Mouse (Mus musculus): Measurements from ENCODE around the gene A530032D15Rik. TPM values are rescaled to one million over a fixed set of nuclear protein-coding genes. Genes with fewer than 3 reads are reported as not detected.
"Not testable (repeated sequence)": the region's sequence is repeated elsewhere in the genome, so short reads cannot be mapped to it uniquely, and the experiment has no call there.

The A530032D15Rik gene
- polyA plus RNA-seq, 1 experiment from 2014 or later: not detected

- H3K9ac ChIP-seq; H3K4me2 ChIP-seq; H3K36me3 ChIP-seq; H3K4me3 ChIP-seq (replicated peaks); H3K4me1 ChIP-seq; ATAC-seq (ENCODE audit: insufficient read depth, low FRiP score, low read depth); H3K9me3 ChIP-seq; H3K27me3 ChIP-seq (replicated peaks); H3K27ac ChIP-seq: not testable (repeated sequence)
- WGBS: 74% methylated on average over 4 of the region's 4 CpGs
These were observed 4.3 kb downstream of the A530032D15Rik start for GRCm38 (mm10) chr1:85105336-85105735.

GRCm38 (mm10) chr1:85101754-85102153, 7.9 kb downstream of the A530032D15Rik start:
- not testable (repeated sequence) for ATAC-seq (ENCODE audit: insufficient read depth, low FRiP score, low read depth); H3K27me3 ChIP-seq (replicated peaks); H3K36me3 ChIP-seq; H3K4me3 ChIP-seq (replicated peaks); H3K9ac ChIP-seq; H3K9me3 ChIP-seq; H3K4me2 ChIP-seq; H3K27ac ChIP-seq; H3K4me1 ChIP-seq
- WGBS: 78% methylated on average over 4 of the region's 4 CpGs

DNA sequence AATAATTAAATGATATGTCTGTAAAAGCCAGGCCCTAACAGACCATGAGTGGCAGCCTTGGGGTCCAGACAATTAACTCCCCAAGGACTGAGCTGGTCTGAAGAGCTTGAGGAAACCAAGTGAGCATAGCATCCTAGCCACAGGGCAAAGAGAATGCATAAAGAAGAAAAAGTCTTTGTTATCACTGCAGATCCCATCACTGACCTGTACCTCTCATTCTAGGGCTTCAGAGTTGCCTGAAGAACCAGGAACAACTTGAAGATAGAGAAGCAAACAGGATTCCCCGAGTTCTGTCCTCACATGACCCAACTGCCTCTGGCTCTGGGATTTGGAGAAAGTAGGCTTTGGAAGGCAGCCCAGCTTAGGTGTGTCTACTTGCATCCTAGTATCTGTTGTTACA, 9.8 kb downstream of the A530032D15Rik start, which contains the start of gene Gm10553:
Gm10553 (plus strand) TSS at position 301 of the 400 bp plus-strand sequence.
- H3K4me2 ChIP-seq; H3K9me3 ChIP-seq; H3K9ac ChIP-seq; H3K4me3 ChIP-seq (replicated peaks); H3K36me3 ChIP-seq; H3K4me1 ChIP-seq; H3K27ac ChIP-seq; ATAC-seq (ENCODE audit: insufficient read depth, low FRiP score, low read depth); H3K27me3 ChIP-seq (replicated peaks): not testable (repeated sequence)
- WGBS: 67% methylated on average over 1 of the region's 1 CpGs

DNA sequence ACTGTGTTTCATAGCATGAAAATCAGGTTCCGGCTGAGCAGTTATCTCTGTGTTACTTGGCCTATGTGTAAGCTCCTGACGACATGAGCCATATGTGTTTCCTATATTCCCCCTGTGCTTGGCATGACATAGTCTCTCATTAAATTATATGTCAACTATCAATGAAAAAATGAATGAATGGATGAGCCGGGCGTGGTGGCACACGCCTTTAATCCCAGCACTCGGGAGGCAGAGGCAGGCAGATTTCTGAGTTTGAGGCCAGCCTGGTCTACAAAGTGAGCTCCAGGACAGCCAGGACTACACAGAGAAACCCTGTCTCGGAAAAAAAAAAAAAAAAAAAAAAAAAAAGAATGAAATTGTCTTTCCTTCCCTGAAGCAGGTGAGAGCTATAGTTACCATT, 10.6 kb downstream of the A530032D15Rik start:
- WGBS: 72% methylated on average over 7 of the region's 7 CpGs
- ATAC-seq (ENCODE audit: insufficient read depth, low FRiP score, low read depth); H3K9ac ChIP-seq; H3K4me1 ChIP-seq; H3K27ac ChIP-seq; H3K27me3 ChIP-seq (replicated peaks); H3K36me3 ChIP-seq; H3K9me3 ChIP-seq; H3K4me3 ChIP-seq (replicated peaks); H3K4me2 ChIP-seq: not testable (repeated sequence)

GRCm38 (mm10) chr1:85093011-85093572, 16.6 kb downstream of the A530032D15Rik start:
- not testable (repeated sequence) for H3K4me2 ChIP-seq; H3K27me3 ChIP-seq (replicated peaks); H3K4me1 ChIP-seq; ATAC-seq (ENCODE audit: insufficient read depth, low FRiP score, low read depth); H3K36me3 ChIP-seq; H3K9me3 ChIP-seq; H3K4me3 ChIP-seq (replicated peaks); H3K9ac ChIP-seq; H3K27ac ChIP-seq
- 82% methylated on average over 7 of the region's 7 CpGs for WGBS

GRCm38 (mm10) chr1:85092169-85092568, 17.5 kb downstream of the A530032D15Rik start:
- ATAC-seq (ENCODE audit: insufficient read depth, low FRiP score, low read depth); H3K4me2 ChIP-seq; H3K4me1 ChIP-seq; H3K36me3 ChIP-seq; H3K9me3 ChIP-seq; H3K27me3 ChIP-seq (replicated peaks); H3K4me3 ChIP-seq (replicated peaks); H3K9ac ChIP-seq; H3K27ac ChIP-seq: not testable (repeated sequence)
- 44% methylated on average over 1 of the region's 3 CpGs for WGBS

DNA sequence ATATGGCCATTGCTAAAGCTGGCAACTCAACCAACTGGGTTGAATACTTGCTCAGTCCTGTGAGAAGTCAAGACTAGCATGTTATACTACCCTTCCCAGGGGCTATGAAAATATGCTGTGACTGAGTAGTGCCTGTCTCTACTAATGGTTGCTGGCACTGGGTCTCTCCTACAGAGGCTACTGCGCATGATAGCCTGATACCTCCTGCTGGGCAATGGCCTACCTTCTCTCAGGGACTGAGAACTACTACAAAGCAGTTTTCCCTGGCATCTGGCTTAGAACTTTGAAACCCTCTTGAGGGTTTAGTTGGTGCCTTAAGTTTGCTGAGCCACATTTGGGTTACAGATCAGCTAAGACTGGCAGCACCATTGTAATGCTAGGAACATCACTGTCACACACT, 23.4 kb downstream of the A530032D15Rik start:
- not testable (repeated sequence) for ATAC-seq (ENCODE audit: insufficient read depth, low FRiP score, low read depth); H3K36me3 ChIP-seq; H3K27me3 ChIP-seq (replicated peaks); H3K9me3 ChIP-seq; H3K9ac ChIP-seq; H3K4me1 ChIP-seq; H3K4me2 ChIP-seq; H3K4me3 ChIP-seq (replicated peaks); H3K27ac ChIP-seq
- WGBS: 57% methylated on average over 1 of the region's 1 CpGs

- WGBS: 61% methylated on average over 3 of the region's 3 CpGs
- ATAC-seq (ENCODE audit: insufficient read depth, low FRiP score, low read depth); H3K36me3 ChIP-seq; H3K27me3 ChIP-seq (replicated peaks); H3K9me3 ChIP-seq; H3K4me2 ChIP-seq; H3K4me3 ChIP-seq (replicated peaks); H3K4me1 ChIP-seq; H3K27ac ChIP-seq; H3K9ac ChIP-seq: not testable (repeated sequence)
These were observed 24.9 kb downstream of the A530032D15Rik start for GRCm38 (mm10) chr1:85084803-85085202.

DNA sequence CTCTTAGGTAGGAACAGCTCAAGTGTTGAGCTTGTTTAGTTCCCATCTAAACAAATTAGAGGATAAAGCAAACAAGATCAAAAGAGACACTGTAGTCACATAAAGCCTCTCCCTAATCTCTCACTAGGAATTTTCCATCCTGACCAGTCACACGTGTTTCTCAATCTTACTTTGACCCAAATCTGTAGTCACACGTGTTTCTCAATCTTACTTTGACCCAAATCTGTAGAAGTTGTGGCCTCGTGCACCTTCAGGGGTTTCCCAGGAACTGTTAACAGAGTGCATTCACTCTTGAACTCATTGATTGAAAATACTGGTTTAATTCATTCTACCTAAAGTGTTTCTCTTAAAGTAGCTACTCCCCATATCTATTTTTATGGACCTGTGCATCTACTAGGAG, 36.6 kb downstream of the A530032D15Rik start:
- H3K27me3 ChIP-seq (replicated peaks); H3K4me1 ChIP-seq; H3K9ac ChIP-seq; H3K36me3 ChIP-seq; H3K4me2 ChIP-seq; H3K9me3 ChIP-seq; H3K27ac ChIP-seq; H3K4me3 ChIP-seq (replicated peaks); ATAC-seq (ENCODE audit: insufficient read depth, low FRiP score, low read depth): not testable (repeated sequence)
- 68% methylated on average over 3 of the region's 3 CpGs for WGBS

GRCm38 (mm10) chr1:85071690-85072089, 38.0 kb downstream of the A530032D15Rik start:
- H3K9ac ChIP-seq; H3K27ac ChIP-seq; H3K4me1 ChIP-seq; H3K36me3 ChIP-seq; H3K4me2 ChIP-seq; H3K9me3 ChIP-seq; H3K27me3 ChIP-seq (replicated peaks); H3K4me3 ChIP-seq (replicated peaks); ATAC-seq (ENCODE audit: insufficient read depth, low FRiP score, low read depth): not testable (repeated sequence)
- WGBS: 57% methylated on average over 3 of the region's 3 CpGs

DNA sequence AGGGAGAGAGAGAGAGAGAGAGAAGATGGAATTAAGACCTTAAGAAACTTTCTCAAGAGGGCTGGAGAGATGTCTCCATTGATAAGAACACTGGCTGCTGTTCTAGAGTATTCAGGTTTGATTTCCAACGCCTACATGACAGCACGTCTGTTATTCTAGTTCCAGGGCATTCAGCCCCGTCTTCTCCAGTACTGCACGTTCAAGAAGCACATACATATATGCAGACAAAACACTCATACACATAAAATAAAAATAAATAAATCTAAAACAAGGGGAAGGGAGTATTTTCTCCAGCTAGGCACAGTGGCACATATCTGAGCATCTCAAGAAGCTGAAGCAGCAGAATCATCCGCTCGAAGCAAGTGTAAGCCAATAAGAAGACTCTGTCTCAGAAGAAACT, 73.9 kb downstream of the A530032D15Rik start:
- H3K27ac ChIP-seq; H3K4me1 ChIP-seq; H3K27me3 ChIP-seq (replicated peaks); H3K9ac ChIP-seq; H3K36me3 ChIP-seq; ATAC-seq (ENCODE audit: insufficient read depth, low FRiP score, low read depth); H3K4me2 ChIP-seq; H3K9me3 ChIP-seq; H3K4me3 ChIP-seq (replicated peaks): not testable (repeated sequence)
- 76% methylated on average over 6 of the region's 6 CpGs for WGBS

- H3K4me1 ChIP-seq; H3K27me3 ChIP-seq (replicated peaks); H3K27ac ChIP-seq; H3K9ac ChIP-seq; ATAC-seq (ENCODE audit: insufficient read depth, low FRiP score, low read depth); H3K4me2 ChIP-seq; H3K9me3 ChIP-seq; H3K36me3 ChIP-seq; H3K4me3 ChIP-seq (replicated peaks): not testable (repeated sequence)
- whole genome bisulfite sequencing: 90% methylated on average over 3 of the region's 4 CpGs
These were observed 75.3 kb downstream of the A530032D15Rik start for GRCm38 (mm10) chr1:85034394-85034793.

DNA sequence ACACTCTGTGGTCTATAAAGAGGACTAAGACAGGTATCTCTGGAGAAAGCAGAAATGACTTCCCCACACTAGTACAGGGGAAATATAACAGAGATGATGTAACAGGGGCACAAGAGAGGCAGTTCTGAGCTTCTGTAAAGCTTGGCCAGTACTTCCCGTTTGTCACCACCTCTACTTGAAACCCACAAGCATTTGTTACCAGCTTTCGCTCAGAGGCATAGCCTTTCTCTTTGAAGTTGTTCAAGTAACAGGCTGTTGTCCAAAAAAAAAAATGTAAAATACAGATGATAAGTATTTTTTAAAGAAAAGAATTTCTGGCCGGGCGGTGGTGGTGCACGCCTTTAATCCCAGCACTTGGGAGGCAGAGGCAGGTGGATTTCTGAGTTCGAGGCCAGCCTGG, 76.0 kb downstream of the A530032D15Rik start:
- not testable (repeated sequence) for H3K9me3 ChIP-seq; H3K4me1 ChIP-seq; H3K9ac ChIP-seq; H3K27ac ChIP-seq; H3K27me3 ChIP-seq (replicated peaks); ATAC-seq (ENCODE audit: insufficient read depth, low FRiP score, low read depth); H3K4me3 ChIP-seq (replicated peaks); H3K4me2 ChIP-seq; H3K36me3 ChIP-seq
- WGBS: 91% methylated on average over 5 of the region's 6 CpGs

Data from stomach, embryonic 15.5 days (tissue).